Mouse (Mus musculus): ENCODE data around the gene Wwc2.

GRCm38 (mm10) chr8:47932028-47932790 lies 58.5 kb downstream of the Wwc2 start:
- TF ChIP-seq POLR2A (IDR thresholded peaks at IDR 0.05; ENCODE audit: insufficient read length, low read depth) (no peak), CEBPB (IDR thresholded peaks at IDR 0.05; ENCODE audit: insufficient read depth, poor library complexity, severe bottlenecking) (no peak), TCF12 (IDR thresholded peaks at IDR 0.05; ENCODE audit: insufficient read depth, poor library complexity, severe bottlenecking) (no peak), USF1 (IDR thresholded peaks at IDR 0.05; ENCODE audit: low read depth) (no peak), POLR2AphosphoS2 (IDR thresholded peaks at IDR 0.05; ENCODE audit: insufficient read length, low read depth) (no peak)

All from myocyte (in vitro differentiated cells).